Mouse (Mus musculus): ENCODE results near the gene Slc37a4.
"Not testable (repeated sequence)": the region's sequence is repeated elsewhere in the genome, so short reads cannot be mapped to it uniquely, and the experiment has no call there.

Gene Slc37a4

DNA sequence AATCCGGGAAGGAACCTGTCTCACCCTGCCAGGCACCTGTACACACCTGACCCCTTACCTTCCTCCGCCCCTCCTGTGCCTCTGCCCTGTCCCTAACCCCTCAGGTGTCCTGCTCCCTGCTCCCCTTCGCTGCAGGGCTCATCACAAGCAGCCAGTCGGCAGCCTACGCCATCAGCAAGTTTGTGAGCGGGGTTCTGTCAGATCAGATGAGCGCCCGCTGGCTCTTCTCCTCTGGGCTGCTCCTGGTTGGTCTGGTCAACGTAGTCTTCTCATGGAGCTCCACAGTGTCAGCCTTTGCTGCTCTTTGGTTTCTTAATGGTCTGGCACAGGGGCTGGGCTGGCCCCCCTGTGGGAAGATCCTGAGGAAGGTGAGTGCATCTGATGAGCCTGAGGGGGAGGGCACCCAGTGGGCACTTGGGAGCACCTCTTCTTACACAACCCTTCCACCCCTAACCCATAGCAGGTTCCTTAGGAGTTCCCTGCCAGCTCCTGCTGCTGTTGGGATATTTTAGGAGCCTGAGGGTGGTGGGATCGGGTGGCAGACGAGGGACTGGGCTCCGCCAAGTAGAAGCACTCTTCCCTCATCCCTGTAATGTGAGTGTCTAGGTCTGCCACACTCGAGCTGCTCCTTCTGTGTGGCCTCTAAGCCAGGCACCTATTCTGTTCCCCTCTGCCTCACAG is 2.6 kb downstream of the Slc37a4 start:
- no peak for DNase-seq

DNA sequence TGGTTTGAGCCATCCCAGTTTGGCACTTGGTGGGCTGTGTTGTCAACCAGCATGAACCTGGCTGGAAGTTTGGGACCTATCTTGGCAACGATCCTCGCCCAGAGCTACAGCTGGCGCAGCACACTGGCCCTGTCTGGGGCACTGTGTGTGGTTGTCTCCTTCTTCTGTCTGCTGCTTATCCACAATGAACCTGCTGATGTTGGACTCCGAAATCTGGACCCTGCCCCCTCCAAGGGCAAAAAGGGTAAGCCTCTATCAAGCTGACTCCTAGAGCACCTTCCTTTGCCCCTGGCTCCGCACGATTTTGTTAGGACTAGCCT is 3.1 kb downstream of the Slc37a4 start:
- no peak for DNase-seq

- DNase-seq = no peak
Measured at GRCm38 (mm10) chr9:44401081-44401480, 4.4 kb downstream of the Slc37a4 start.

GRCm38 (mm10) chr9:44405011-44405410 is 8.4 kb downstream of the Slc37a4 start:
- no peak for DNase-seq

DNA sequence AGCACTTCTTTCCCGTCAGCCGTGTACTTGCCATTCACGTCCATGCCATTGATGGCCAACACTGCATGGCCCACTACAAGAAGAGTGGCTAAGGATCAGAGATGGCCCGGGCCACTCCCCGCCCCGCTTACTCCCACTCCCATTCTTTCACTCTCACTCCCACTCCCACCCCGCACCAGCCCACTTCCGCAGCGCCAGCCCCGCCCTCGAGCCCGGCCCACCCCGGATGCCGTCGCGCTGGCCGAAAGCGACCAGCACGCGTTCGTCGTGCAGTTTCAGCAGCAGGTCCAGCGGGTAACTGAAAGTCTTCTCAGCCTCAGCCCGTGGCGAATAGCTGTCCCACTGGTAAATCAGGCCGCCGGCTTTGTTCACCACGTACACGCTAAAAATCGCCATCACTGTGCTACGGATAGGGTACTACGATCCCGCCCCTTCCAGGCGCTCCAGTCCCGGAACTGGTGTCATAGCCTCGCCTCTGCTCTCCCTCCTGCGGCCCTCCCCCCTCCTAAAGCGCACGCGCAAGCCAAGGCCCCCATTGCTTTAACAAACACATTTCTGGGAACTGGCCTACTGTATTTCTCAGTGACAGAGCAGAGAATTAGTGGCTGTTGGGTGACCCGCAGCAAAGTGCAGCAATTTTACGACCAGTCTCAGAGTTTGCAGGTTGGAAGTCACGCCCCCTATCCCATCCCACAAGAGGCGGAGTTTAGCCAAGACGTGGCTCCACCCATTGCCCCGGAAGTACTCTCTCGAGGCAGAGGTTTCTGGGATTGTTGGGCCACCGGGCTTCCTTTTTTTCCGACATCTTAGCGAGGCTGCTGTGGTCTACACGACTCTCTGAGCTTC is 10.5 kb downstream of the Slc37a4 start, which contains the start of the genes Rps25 and Trappc4:
Gene Rps25, plus strand, starts transcription at position 234 of the 846 bp plus-strand sequence.
Gene Trappc4, minus strand, starts transcription at position 695 of the 846 bp plus-strand sequence.
- DNase-seq = peak; percentile 93

DNA sequence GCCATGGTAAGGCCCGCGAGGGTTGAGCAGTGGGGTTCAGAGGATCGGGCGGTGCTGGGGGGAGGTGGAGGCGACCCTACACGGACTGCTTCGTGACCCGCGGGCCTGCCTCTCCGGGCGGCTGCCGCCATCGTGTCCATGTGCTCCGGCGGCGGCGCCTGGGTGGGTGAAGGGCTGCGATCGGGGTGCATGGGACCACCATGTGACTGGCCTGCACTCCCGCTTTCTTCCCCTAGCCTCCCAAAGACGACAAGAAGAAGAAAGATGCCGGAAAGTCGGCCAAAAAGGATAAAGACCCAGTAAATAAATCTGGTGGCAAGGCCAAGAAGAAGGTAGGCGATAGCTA is 11.1 kb downstream of the Slc37a4 start:
- DNase-seq = no peak

- not testable (repeated sequence) for DNase-seq
Measured at GRCm38 (mm10) chr9:44408693-44409092, 12.0 kb downstream of the Slc37a4 start.

GRCm38 (mm10) chr9:44410647-44411336 is 14.1 kb downstream of the Slc37a4 start:
- DNase-seq = no peak

GRCm38 (mm10) chr9:44411601-44412130 is 15.0 kb downstream of the Slc37a4 start:
- DNase-seq = no peak

- no peak for DNase-seq
Measured at GRCm38 (mm10) chr9:44412306-44412705, 15.7 kb downstream of the Slc37a4 start.

GRCm38 (mm10) chr9:44412781-44413180 is 16.1 kb downstream of the Slc37a4 start:
- DNase-seq = no peak

DNA sequence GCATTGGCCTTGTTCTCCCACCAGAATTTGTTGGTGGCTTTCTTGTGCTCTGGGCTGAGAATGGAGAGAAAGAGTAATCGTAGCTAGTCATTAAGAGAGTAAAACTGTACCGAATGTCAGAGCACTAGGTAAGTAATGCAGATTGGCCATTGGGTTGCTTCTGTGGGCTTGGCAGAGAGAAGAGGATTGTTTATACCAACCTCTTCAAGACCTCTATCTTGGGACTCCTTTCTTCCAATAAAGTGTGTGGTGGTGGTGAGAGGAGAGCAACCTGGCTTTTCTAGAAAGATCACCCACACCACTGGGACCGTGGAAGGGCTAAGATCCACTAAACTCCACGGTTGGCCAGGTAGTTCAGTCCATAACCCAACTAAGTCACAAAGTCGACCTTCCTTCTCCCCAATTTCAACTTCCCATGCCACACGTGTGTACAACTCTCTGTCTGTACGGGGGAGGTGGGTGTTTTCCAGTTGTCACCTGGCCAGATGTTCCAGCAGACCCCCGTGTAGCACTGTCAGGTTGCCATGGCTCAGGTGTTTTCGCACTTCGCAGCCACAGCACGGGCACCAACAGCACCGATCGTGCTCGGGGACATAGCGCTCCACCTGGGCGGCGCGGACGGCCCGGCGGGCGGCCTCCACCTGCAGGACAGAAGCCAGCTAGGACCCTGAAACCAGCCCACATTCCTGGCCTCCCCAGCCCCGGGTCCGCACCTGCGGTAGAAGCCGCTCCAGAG is 20.7 kb downstream of the Slc37a4 start:
- DNase-seq = no peak

DNA sequence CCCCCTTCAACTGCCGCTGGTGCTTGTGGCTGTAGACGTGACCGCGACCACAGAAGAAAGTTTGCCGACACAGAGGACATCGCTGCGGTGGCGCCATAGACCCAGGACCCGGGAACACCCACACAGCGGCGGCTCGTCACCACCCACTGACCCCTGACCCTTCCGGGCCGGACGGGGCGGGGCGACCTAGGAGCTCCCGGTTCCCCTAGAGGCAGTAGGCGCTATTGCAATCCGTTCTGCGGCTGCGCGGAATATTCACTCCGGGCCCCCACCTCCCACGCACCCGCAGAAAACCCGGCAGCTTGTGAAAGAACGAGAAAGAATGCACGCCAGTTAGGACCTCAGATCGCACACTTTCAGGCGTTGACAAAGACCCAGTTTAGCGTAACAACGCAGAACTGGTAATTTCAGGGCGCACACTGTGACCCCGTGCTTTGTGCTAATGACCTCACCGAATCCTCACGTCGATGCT is 21.3 kb downstream of the Slc37a4 start:
- peak; percentile 96 for DNase-seq

DNA sequence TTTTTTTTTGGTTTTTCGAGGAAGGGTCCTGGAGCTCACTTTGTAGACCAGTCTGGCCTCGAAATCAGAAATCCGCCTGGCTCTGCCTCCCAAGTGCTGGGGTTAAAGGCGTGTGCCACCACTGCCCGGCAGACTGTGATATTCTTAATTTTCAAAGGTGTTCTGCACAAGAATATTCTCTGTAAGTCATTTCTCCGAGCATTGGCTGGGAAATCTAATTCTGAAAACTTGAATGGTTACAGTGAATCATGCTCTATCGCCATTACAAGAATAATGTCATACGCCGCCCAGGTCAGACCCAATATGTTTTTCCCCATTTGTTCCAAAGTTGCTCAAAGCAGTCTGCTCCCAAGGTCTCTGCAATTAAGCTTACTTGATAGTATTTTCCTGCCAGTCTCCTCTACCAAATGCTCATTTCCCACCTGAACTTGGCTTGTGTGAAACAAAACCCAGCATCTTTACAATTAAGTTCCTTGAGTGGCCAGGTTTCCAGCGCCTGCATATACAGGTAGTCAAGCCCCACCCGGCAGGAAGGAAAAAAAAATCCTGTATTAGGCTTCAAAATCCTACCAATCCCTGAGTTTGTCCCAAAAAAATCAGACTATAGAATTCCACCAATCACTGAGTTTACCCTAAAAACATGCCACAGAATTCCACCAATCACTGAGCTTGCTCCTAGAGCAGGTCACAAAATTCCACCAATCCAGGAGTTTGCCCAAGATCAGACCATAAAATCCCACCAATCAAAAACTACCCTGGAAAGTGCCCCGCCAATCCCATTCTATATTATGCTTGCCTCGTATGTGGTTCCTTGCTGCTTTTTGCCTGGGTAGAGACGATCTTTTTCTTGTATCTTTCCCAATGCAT is 22.1 kb downstream of the Slc37a4 start, which contains the start of gene Ccdc84:
Gene Ccdc84, minus strand, starts transcription at position 51 of the 867 bp plus-strand sequence.
- no peak for DNase-seq

DNA sequence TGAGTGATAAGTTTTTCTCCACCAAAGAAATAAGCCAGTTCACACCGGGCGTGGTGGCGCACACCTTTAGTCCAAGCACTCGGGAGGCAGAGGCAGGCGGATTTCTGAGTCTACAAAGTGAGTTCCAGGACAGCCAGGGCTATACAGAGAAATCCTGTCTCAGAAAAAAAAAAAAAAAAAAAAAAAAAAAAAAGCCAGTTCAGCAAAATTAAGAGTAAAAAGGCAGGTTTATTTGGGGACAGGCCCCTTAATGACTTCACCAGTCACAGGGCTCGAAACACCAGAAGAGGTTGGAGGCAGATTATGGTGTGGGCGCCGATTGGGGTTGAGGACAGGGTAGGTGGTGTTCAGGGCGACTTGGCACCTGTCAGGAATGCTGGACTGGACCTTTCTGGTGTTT is 23.1 kb downstream of the Slc37a4 start:
- DNase-seq = not testable (repeated sequence)

GRCm38 (mm10) chr9:44420280-44420898 is 23.7 kb downstream of the Slc37a4 start:
- DNase-seq = no peak

GRCm38 (mm10) chr9:44423576-44423975 is 26.9 kb downstream of the Slc37a4 start:
- DNase-seq = no peak

GRCm38 (mm10) chr9:44432577-44433185 is 36.0 kb downstream of the Slc37a4 start:
- no peak for DNase-seq

DNA sequence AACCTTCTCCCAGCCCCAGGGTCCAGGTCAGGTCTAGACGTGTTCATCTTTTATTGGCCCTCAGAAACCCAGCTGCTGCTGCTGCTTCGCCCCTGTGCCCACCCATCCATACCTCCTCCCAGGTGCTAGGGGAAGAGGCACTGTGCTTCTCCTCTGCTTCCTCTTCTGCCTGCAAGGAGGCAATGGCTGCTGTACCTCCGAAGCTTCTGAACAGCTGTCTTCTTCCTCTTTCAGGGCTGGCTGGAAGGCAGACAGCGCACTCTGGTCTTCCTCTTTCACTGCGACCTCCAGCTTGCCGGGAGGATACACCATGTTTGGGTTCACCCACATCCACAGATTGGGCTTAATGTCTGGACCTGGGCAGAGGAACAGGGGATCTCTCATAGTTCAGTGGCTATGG is 39.1 kb downstream of the Slc37a4 start:
- DNase-seq = peak; percentile 48

DNA sequence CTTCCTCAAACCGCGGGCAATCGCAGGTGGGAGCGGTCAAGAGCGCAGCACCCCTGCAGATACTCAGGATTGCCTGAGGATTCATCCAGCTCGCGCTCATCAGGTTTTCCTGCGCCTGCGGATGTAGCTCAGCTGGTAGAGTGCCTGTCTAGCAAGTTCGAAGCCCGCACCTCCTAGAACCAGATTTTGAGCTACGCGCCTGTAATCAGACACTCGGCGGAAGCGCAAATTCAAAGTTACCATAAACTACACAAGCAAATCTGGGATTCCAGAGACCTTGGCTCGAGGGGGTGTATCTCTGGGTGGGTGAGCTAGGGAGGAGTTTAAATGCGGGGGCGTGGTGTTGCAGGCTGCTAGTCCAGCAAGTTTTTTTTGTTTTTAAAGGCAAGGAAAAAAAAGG is 44.3 kb downstream of the Slc37a4 start, which contains the start of gene Foxr1:
Gene Foxr1, minus strand, starts transcription at position 176 of the 400 bp plus-strand sequence.
- no peak for DNase-seq
